Mouse (Mus musculus) E14TG2a.4 (cell line): ENCODE data around the gene Dock8.

Source experiments
- H3K27me3 ChIP-seq: 2 replicates; pipeline ENCODE4 v1.6.1; 2014; ENCODE audit warnings: low read length, control low read depth; ENCODE audit not compliant: insufficient read depth
- H3K36me3 ChIP-seq: 2 replicates; pipeline ENCODE4 v1.6.1; 2014; ENCODE audit warnings: low read length, control low read depth; ENCODE audit not compliant: insufficient read depth
- H3K4me1 ChIP-seq: replicated peaks from 2 replicates; pipeline ENCODE4 v1.6.1; 2014; ENCODE audit warnings: low read depth, low read length, control low read depth
- H3K4me3 ChIP-seq: replicated peaks from 2 replicates; pipeline ENCODE4 v1.5.1; 2014; ENCODE audit warnings: mild to moderate bottlenecking, low read length
- H3K9me3 ChIP-seq: 2 replicates; pipeline ENCODE4 v1.6.1; 2014; ENCODE audit warnings: low read length, control low read depth
- CTCF ChIP-seq: conservative IDR thresholded peaks from 2 replicates; pipeline ENCODE4 v1.5.1; 2014; ENCODE audit warnings: low read length
- NANOG ChIP-seq: IDR thresholded peaks from 2 replicates; pipeline ENCODE4 v1.6.1; 2014; ENCODE audit warnings: borderline replicate concordance, low read length, mixed read lengths
- POU5F1 ChIP-seq: IDR thresholded peaks from 2 replicates; pipeline ENCODE4 v1.6.1; 2014; ENCODE audit warnings: low read length, borderline replicate concordance

Dock8 gene

DNA sequence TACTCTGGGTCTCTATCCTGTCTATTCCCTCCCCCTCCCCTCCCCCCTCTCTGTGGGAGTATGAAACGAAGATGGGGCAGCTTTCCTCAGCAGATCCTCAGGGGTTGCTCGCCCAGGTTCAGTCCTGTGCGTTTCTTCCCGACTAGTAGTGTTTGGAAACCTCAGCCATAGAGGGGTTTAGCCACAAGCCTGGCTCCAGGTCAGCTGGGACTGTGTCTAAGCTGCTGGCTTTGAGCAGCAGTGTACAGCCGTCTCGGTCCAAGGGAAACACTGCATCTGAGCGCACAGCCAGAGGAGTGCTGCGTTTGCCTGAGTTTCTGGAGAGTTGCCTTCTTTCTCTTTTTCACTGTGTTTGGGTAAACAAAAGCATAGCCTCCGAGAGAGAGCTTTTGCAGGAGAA is 61.0 kb downstream of the Dock8 start:
- no peaks in the 10 kb centered on the region for H3K36me3 ChIP-seq
- TF ChIP-seq NANOG (no peak), CTCF (no peak), POU5F1 (no peak)
- no peaks in the 10 kb centered on the region; the same call in 1 of the 2 replicates for H3K27me3 ChIP-seq
- no peaks in the 10 kb centered on the region; the same call in 1 of the 2 replicates for H3K4me1 ChIP-seq
- no peaks in the 10 kb centered on the region for H3K9me3 ChIP-seq
- H3K4me3 ChIP-seq: no peak overlapping the region

DNA sequence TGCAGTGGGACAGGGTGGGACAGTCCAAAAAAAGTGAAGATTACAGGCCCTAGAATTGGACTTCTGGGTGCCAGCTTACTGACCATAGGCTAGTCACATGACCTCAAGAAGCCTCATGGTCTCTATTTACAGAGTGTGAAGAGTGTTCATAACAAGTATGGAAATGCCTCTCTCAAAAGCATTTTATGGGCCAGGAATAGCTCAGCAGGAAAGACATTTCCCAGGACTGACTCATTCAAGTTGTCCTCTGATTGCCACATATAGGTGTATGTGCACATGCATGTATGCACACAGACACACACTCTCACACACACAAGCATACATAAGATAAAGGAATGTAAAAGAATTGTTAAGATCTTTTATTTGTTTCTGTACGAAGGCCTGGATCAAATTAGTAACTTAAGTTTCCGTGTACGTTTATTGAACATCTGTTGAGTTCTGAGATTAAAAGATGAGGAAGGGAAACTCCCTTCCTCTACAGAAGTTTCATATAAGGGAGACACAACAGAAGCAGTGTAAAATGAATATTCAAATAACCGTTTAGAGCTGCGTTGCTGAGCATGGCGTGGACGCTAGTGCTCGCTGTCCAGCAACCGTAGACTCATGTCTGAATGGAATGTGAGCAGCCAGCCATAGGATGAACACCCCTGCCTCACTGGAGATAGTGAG is 63.0 kb downstream of the Dock8 start:
- H3K36me3 ChIP-seq: no peaks in the 10 kb centered on the region
- no peaks in the 10 kb centered on the region for H3K9me3 ChIP-seq
- TF ChIP-seq NANOG (no peak), CTCF (no peak), POU5F1 (no peak)
- no peaks in the 10 kb centered on the region; the same call in 1 of the 2 replicates for H3K4me1 ChIP-seq
- no peaks in the 10 kb centered on the region; the same call in 1 of the 2 replicates for H3K27me3 ChIP-seq
- H3K4me3 ChIP-seq: no peak overlapping the region

DNA sequence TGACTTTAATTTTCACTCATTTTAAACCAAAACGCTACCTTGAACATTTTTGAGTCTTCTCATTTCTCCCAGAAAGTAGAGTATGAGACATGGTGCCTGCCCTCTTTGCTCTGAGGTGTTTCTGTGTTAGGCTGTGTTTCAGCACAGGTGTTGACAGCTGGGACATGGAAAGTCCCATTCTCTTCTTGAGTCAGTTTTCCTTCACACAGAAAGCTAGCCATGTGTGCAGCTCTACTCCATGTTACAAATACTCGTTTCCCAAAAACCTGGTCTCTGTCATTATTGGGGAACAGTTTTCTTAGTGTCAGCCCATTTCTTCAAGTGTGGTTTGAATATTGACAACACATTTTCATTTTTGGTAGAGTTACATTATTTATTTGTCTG is 63.5 kb downstream of the Dock8 start:
- Histone ChIP-seq H3K4me1 (no peaks in the 10 kb centered on the region; the same call in 1 of the 2 replicates), H3K9me3 (no peaks in the 10 kb centered on the region), H3K36me3 (no peaks in the 10 kb centered on the region), H3K4me3 (no peak overlapping the region), H3K27me3 (no peaks in the 10 kb centered on the region; the same call in 1 of the 2 replicates)
- no peak for TF ChIP-seq NANOG
- TF ChIP-seq POU5F1: no peak
- no peak for TF ChIP-seq CTCF

DNA sequence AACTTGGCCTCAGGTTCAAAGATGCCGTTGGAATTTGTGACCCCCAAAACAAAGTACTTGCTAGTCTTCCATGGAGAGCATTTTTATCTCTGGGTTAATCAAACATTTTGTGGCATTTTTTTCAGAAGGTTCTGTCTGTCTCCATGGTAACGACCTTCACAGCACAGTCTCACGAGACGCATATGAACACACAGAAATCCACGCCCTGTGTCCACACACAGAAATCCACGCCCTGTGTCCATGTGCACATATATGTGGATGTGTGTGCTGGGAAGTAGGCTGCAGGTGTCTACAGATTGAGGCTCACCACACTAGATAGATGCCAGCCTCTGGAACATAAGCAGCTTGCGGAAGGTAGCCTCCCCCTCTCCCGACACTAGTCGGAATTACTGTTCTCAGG is 66.9 kb downstream of the Dock8 start:
- no peaks in the 10 kb centered on the region for H3K36me3 ChIP-seq
- H3K4me3 ChIP-seq: no peak overlapping the region
- H3K4me1 ChIP-seq: 0 out of 2 replicates have a peak, but pooled peaks cover 3% of the 10 kb centered on the region
- TF ChIP-seq CTCF (no peak), POU5F1 (no peak), NANOG (no peak)
- H3K9me3 ChIP-seq: no peaks in the 10 kb centered on the region
- no peaks in the 10 kb centered on the region for H3K27me3 ChIP-seq

DNA sequence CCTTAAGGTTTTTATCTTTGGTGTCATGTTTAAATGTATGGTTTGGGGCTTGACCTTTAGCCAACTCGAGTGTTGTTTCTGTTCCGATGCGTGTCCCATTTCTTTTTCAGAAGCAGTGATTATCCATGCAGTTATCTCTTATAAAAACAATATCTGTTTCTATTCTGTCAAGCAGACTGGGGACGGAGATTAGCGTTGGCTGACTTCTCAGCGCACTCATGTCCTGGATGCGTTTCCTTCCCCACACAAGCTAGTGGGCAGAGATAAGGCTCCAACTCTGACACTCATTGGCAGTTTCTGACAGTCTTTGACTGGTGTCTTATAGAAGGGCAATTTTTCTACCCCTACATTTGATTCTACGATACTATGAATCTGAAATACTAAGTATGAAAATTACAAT is 69.2 kb downstream of the Dock8 start:
- no peaks in the 10 kb centered on the region for H3K9me3 ChIP-seq
- no peaks in the 10 kb centered on the region for H3K27me3 ChIP-seq
- no peak overlapping the region for H3K4me3 ChIP-seq
- TF ChIP-seq NANOG (no peak), CTCF (no peak), POU5F1 (no peak)
- 0 out of 2 replicates have a peak, but pooled peaks cover 3% of the 10 kb centered on the region for H3K4me1 ChIP-seq
- H3K36me3 ChIP-seq: no peaks in the 10 kb centered on the region

DNA sequence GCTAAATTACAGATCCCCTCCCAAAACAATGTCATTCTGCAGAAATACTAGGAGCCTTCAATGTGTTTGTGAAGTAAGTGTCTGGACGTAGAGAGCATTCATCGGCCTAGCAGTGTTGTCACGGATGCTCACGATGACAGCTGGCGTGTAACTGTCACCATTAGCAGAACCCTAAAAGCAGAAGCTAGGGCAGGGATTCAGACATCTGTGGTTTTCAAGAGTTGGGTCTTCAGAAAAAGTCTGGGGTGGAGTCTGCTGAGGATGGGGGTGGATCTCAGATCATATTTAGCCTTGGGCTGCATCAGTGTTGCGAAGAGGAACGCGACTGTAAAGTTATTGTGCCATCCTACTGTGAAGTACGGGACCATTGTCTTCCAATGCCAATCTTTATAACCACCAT is 73.2 kb downstream of the Dock8 start:
- H3K9me3 ChIP-seq: no peaks in the 10 kb centered on the region
- TF ChIP-seq CTCF: no peak
- no peak for TF ChIP-seq POU5F1
- no peak for TF ChIP-seq NANOG
- H3K36me3 ChIP-seq: no peaks in the 10 kb centered on the region
- 0 out of 2 replicates have a peak, but pooled peaks cover under 1% of the 10 kb centered on the region for H3K27me3 ChIP-seq
- H3K4me1 ChIP-seq: peaks cover 5% of the 10 kb centered on the region
- no peak overlapping the region for H3K4me3 ChIP-seq

DNA sequence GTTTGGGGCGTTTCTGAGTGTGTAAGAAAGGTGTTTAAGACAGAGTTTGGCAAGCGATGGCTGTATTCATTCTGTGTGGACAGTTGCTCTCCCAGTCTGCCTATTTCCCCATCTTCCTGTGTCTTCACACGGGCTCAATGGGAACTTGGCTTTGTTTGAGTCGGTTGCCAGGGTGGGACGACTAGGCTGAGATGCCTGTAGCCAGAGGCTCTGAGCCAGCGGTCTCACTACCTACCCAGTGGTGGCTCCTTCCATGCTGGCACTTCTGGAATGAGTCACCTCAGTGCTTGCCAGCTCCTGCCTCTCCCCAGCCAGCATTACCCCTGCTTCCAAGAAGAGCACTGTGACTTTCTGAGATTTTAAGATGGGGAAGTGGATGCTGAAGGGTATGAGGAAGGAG is 75.4 kb downstream of the Dock8 start:
- H3K27me3 ChIP-seq: peaks cover 3% of the 10 kb centered on the region; the same call in 1 of the 2 replicates
- H3K36me3 ChIP-seq: no peaks in the 10 kb centered on the region
- peaks cover 16% of the 10 kb centered on the region for H3K4me1 ChIP-seq
- H3K4me3 ChIP-seq: no peak overlapping the region
- TF ChIP-seq NANOG (no peak), POU5F1 (no peak), CTCF (no peak)
- no peaks in the 10 kb centered on the region for H3K9me3 ChIP-seq

DNA sequence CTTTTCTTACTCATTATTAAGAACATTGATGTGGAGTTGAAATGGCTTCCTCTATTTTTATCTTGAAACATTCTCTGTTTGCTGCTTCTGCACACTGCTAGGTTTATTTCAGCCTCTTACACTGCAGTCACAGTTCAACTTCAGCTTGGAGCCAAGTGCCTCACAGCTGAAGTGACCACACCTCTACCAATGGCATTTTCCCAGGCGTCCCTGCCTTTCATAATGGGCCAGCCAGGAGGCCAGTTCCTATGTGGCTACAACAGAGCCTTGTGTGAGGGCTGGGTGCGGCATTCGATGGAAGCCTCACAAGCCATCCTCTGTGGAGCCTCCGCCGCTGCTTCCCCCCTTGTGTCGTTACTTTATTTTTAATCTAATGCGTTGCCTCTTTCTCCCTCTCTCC is 78.3 kb downstream of the Dock8 start:
- H3K4me3 ChIP-seq: no peak overlapping the region
- peaks cover 3% of the 10 kb centered on the region; the same call in 1 of the 2 replicates for H3K27me3 ChIP-seq
- peaks cover 13% of the 10 kb centered on the region for H3K4me1 ChIP-seq
- no peak for TF ChIP-seq POU5F1
- no peak for TF ChIP-seq NANOG
- TF ChIP-seq CTCF: no peak
- H3K36me3 ChIP-seq: no peaks in the 10 kb centered on the region
- H3K9me3 ChIP-seq: no peaks in the 10 kb centered on the region

DNA sequence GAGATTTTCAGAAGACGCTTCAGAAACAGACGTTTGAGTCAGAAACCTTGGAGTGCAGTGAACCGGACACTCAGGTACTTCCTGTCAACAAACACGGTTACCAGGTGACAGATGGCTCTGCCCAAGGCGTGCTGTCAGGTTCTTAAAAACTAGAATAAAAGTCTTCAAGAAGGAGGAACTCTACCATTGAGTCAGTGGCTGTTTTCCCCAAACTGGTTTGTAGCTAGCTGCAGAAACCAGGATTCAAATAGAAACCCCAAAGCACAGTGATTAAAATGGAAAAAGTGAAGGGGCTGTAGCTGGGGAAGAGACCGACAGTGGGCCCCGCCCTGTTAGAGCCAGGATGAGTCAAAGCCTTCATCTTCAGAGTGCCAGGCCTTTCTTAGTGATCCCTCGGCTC is 78.8 kb downstream of the Dock8 start:
- Histone ChIP-seq H3K36me3 (no peaks in the 10 kb centered on the region), H3K4me3 (no peak overlapping the region), H3K9me3 (no peaks in the 10 kb centered on the region), H3K4me1 (peaks cover 13% of the 10 kb centered on the region), H3K27me3 (peaks cover 3% of the 10 kb centered on the region; the same call in 1 of the 2 replicates)
- TF ChIP-seq POU5F1 (no peak), NANOG (no peak), CTCF (no peak)
